Mouse (Mus musculus) layer of hippocampus, postnatal 14 days (tissue): ENCODE data around the gene Map3k1. TPM values are rescaled to one million over a fixed set of nuclear protein-coding genes. Genes with fewer than 3 reads are reported as not detected.

ENCODE experiments used
- DNase-seq, 2 experiments: peaks; one replicate each; pipeline ENCODE4 v3.0.0; 2021 to 2022; ENCODE audit warnings: low spot score in 2 of 2, mixed read lengths in 1 of 2
- long read RNA-seq, 2 experiments: library from polyadenylated mRNA; stranded (forward); transcript quantifications; one replicate each; pipeline ENCODE4 v2.0.0; 2021
- total RNA-seq, 2 experiments: library from RNA; stranded (reverse); gene quantifications; 2 replicates each; pipeline ENCODE4 v1.2.3; 2021

Gene Map3k1
- 10 to 100 TPM; 17.7 to 18.2 TPM for total RNA-seq
- long read RNA-seq, experiment 1, partial matches to known transcripts, result 1 of 2 reads
- long read RNA-seq, experiment 1, other reads (novel, unspliced or antisense), result 1 of 2 reads
- long read RNA-seq, experiment 2, partial matches to known transcripts, result 2 of 2 reads
- long read RNA-seq, experiment 2, other reads (novel, unspliced or antisense), result 0 of 2 reads

DNA sequence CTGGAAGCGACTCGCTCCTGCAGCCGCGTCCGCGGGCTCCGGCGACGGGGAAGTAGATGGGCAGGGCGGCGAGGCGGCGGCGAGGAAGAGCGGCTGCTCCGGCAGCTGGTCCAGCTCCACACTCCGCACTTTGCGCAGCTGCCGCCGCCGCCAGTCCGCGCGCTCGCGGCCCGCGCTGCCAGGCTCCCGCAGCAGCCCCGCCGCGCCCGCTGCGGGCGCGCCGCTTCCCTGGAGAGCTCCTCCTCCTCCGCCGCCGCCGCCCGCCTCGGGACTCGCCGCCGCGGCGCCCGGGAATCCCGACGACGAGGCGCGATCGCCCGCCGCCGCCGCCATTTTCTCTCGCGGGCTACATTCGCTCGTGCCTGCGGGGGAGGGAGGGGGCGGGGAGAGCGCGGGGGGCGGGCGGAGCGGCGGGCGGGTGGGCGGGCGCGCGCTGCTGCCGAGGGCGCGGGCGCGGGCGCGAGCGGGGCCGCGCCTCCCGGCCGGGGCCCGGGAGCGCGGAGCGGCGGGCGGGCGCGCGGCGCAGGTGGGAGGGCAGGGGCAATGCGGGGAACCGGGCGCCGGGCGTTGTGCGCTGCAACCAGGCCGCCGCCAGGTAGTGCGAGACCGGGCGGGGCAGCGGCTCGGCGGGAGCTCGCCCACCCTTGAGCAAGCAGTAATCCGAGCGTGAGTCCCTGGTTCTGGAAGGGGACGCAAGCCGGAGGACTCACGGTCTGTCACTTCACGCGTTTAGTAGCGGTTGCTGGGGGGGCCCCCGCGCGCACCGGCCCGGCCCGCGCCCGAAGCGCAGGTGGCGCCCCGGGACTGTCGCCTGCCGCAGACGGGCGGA, at the start of gene Map3k1:
Gene Map3k1, minus strand, starts transcription at position 357 of the 829 bp plus-strand sequence.
- DNase-seq, result peak; percentile 52 to 75

DNA sequence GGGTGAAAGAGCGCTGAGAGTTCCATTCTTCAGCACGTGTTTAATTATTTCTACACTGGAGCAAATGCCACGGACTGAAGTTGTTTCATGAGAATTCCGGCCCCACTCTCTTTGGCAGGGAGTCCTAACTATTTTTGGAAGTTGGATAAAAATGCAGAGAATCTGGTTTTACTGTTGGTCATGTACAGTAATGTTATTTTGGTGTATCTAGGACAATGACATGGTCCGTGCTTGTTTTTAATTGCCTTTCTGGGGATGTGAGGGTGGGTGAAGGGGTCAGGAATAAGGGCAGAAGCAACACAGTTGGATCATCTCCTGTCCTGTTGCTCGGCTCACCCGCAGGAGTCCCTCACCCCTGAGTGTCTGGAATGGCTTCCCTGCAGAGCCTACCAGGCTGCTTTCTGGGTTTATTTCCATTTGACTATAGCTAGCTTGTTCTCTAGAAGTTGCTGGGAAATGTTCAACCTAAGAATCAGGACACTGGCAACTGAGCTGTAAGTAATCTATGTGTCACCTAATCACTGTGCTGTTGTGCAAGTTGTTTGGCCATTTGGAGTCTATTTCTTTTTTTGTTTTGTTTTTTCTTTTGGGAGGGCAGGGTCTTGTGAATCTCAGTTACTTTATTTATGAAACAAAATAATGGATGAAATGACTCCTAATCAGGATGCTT, 48.1 kb upstream of the Map3k1 start:
- no peak for DNase-seq

DNA sequence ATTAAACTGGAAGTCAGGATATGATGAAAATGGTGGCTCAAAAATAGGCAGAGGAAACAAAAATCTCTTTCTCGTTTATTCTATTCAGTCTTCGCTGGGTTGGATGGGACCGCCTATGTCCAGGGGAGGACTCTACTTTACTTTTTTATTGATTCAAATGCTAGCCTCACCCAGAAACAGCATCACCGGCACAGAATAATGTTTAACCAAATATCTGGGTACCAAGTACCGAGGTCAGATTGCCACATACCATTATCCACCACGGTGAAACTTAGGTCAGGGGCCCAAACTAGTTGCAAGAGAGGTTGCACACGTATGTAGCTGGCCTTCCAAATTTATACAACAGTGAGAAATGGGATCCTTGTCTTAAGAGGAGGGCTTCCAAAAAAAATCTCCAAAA, 47.4 kb upstream of the Map3k1 start:
- no peak for DNase-seq

DNA sequence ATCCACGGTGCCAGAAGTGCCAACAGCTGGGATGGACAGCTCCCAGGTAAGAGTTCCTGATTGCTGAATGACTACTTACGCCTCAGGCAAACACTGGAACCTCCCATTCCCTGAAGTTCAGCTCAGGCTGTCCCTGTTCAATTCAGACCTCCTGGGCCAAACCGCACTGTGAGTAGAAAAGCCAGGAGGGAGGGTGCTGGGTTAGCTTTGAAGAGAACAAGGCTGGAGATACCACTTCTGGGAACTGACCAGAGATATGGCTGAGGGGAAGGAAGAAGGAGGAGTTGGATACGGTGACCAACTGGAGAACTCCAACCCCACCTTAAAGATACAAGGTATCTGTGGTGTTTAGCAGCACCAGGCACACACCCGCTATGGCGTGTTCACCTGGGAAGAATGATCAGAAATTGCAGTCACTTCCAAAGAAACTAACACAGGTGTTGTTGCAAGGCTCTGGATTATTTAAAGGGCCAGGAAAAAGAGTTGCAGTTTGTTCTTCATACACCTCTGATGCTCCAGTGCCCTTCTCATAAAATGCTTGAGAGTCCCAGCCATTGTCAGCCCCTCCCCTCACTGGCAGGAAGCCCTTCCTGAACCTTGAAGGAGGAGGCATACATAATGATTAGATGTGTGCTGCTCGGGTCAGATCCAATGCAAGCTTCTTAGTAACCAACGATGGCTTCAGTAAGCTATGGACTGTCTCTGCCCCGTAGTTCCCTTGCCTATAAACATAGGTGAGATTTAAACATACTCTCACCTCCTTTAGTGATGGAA, 43.8 kb upstream of the Map3k1 start:
- no peak for DNase-seq

DNA sequence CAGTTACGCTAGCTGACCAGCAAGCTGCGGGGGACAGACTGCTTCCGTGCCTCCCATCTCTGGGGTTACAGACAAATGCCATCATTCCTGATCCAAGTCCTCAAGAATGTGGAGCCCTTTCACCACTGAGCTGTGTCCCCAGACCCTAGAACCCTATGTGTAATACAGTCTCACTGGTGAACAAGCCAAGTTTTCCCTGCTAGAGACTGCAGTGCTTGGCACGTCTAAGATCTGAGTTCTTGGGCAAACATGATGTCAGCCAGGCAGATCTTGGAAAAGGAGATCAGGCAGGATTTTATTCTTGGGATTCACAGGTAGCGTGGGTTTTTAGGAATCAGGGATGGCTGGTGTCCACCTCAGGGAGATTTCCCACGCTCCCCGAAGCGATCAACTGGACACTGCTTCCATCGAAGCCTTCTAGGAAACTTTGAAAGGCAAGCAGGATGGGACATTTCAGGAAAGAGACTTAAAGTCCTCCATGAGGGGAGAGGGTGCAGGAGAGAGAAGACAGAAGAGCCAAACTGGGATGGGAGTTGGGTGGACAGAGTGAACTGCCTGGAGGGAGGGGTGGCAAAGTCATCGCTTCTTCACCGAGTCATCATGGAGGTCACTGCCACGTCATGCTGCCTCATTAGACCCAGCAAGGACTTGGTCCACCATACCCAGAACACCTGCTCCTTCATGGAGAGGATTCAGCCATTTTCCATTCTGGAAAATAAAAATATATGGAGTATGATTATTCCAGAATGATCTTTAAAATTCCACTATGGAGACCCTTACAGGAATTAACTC, 41.4 kb upstream of the Map3k1 start:
- no peak for DNase-seq

DNA sequence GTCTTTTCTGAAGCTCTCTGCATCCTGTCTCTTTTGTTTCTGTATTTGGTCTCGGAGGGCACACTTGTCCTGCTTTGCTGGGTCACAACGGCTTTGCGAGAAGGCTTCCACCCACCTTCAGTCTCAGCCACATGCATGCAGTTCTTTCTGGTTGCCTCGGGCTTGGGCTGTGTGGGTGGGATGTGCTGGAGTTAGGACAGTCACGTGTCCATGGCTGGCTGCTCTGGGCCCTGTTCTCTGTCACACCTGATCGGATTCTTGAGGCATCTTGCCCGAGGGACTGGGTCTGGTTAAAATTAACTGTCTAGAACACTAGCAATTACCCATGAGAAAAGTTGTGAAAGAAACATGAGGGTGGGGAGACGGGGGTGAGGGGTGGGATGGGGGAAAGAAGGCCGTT, 36.7 kb upstream of the Map3k1 start:
- no peak for DNase-seq

DNA sequence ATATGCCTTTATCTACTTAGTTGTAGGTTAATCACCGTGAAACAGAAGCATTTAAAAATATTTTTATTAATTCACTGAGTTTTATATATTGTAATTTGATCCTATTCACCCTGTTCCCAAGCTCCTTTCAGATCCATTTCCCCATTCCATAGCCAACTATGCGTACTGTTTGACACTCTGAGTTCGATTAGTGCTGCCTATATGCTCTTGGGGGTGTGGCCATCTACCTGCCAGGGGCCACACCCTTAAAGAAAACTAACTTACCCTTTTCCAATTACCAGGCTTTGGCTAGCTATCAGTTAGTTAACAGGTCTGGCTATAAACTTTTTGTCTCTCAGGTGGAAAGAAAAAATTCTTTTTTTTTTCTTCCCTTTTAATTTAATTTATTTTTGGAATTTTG, 35.5 kb upstream of the Map3k1 start:
- no peak for DNase-seq

DNA sequence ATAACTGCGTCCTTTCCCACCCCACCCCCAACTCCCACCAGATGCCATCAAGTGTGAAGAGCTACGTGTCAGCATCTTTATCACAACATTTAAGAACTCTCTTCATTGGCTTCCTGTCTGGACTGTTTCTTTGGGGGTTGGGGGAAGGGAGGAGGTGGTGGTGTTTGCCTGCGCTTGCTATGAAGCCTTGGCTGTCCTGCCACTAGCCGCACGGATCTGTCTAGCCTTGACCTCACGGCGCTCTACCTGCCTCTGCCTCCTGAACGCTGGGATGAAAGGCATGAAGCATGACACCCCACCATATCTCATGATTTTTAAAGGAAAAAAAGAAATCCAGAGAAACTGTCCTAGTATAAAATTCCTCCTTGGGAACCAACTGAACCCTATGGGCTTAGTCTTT, 27.0 kb upstream of the Map3k1 start:
- DNase-seq, result no peak

DNA sequence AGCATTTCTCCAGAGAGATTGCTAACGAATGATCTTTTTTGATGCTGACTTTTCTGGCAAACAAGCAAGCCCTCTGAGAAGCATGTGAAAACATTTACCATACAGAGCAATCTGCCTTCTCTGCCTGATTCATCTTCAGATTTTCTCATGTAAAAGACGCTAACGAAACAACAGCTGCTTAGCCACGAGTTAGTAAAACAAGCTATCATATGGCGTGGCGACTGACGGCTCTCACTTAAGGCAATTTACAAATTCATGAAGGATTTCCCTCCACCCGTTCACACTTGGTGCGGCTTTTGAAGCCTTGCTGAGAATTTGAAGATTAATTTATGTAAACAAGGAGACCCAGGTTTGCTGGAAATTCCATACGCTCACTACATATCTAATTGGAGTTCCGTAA, 25.8 kb upstream of the Map3k1 start:
- DNase-seq, result peak in 1 of 2 experiments; percentile 37

DNA sequence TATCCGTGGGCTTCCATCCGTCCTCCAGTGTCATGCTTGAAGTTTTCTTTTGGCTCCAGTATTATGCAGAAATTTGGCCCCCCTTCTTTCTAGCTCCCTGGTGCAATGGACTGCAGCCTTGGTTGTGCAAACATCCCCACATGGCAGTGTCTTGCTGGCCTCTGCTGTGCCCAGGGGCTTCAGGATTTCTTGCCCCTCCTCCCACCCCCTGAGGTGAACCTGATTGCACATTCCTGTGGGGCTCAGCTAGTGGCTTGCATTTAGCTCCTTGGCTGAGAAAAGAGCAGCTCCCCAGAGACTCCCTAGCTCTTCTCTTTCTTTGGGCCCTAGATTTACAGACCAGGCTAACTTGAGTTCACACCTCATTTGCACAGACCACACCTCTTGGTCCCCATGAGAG, 20.7 kb upstream of the Map3k1 start:
- DNase-seq, result no peak

DNA sequence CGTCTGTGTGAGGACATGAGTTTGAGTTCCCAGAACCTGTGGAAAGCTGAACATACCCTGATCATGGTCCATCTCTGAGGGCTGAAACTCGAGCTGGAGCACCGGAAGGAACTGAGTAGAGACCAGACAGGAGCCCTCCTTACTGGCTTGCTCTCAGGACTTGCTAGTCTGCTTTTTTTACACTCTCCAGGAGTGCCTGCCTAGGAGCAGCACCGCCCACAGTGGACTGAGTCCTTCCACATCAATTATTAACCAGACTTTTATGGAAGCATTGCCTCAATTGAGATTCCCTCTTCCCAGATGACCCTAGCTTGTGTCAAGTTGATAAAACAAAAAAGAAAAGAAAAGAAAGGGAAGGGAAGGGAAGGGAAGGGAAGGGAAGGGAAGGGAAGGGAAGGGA, 18.7 kb upstream of the Map3k1 start:
- DNase-seq, result no peak

DNA sequence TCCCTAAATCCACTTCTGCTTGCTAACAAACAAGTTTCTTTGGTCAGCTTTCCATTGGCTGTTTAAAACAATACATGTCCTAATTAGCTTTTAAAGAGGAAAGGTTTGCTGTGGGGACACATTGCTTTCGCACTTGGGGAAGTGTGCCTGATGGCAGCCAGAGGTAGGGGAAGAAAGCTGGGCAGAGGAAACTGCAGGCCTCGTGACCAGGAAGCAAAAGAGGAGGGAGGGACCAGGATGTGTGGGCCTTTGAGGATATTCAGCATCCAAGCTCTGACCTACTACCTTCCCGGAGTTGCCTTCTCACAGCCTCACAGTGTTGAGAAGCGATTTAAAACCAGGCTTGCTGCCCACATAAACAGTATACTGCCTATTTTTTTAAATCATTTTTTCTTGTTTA, 15.4 kb upstream of the Map3k1 start:
- no peak for DNase-seq

DNA sequence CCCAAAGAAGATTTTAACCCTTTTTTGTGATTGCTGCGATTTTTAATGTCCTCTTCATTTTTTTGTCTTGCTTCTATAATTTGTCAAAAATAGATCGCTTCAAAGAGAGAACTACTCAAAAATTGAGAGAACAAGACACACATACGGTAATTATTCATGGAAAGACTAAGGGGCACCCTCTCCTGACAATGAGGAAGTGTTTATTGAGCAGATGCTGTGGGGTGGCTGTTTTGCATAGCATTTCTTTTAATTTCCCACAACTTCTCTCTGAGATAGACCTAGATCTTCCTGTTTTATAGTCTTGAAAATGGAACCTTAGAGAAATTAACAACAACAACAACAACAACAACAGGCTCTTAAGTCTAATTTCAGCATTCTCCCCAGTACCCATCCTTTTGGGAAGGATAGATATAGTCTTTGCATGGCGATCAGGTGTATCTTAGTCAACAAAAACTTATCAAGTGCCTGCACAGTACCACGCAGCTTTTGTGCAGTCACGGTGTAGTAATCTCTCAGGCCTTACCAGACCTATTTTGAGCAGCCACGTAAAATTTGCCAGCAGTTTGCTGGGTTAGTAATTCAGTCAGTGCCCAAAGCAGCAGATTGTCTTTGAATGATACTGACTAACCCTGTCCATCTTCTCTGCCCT, 13.1 kb upstream of the Map3k1 start:
- DNase-seq, result no peak

DNA sequence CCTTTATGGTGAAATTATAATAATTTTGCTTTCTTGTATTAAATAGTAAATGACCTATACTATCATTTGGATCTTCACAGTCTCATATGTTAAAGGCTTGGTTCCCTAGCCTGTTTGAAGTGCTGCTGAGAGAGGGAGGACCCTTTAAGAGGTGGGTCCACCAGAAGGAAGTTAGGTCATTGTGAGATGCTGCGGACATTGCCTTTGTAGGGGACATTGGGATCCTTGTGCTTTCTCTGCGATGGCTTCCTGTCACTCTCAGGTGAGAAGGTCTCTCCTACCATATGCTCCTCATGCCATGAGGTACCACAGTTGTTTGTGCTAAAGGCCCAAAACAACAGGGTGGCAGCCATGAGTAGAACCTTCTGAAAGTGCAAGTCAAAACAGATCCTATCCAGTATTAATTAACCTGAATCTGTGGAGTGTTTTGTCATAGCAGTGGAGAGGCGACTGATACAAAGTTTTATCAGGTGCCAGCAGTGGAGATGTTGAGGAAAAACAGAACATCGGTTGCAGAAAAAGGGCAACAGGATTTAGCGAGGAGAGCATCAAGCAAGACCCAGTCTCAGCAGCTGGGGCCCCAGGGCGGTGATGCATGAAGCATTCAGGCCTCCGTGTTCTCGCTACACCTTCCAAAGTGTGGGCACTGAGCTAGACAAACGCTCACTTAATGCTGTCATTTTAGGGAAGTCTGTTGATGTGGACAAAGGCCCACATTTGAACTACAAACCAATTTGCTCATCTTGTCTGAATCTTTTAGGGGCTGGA, 11.0 kb upstream of the Map3k1 start:
- no peak for DNase-seq

DNA sequence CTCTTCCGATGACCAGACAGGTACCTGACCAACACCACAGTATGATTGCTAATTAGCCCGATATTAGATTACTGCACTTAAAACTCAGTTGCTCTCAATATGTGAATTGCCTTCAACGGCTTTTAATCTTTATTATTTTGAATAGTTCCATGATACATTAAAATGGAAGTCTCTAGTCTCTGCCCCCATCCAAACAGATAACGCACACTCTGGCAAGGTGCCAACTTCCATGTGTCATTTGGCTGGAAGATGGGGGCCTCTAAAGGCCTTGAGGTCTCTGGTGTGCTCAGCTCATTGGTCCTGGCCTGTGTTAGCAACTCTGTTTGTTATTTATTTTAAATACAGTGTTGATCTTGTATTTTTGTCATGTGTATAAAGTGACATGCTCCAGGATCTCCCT, 10.3 kb upstream of the Map3k1 start:
- DNase-seq, result no peak

DNA sequence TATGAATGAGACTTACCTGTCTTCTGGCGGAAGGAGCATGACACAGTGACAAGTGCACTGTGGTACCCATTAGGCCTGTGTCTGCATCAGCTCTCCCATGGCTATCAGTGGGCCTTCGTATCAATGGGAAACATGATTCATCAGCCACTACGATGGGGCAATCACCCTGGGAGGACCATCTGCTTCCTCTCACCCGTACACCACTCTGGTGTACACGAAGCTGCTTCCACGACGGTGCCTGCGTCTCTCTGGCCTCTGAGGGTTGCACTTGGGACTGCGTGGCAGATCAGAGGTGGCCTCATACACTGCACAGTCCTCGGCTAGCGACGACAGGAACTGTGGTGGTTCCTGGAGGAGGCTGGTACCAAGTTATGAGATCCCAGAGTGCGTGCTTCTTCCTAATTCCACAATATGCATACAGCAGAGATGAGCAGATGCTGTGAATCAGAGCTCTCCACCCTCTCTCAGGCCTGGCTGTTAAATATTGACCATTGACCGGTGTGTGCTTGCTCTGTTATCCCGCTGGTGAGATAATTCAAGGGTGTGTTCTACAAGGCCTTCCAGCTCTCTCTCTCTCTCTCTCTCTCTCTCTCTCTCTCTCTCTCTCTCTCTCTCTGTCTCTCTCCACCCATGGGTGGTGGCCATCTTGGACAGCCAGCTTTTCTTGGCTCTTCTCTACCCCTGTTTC, 9.6 kb upstream of the Map3k1 start:
- DNase-seq, result no peak

DNA sequence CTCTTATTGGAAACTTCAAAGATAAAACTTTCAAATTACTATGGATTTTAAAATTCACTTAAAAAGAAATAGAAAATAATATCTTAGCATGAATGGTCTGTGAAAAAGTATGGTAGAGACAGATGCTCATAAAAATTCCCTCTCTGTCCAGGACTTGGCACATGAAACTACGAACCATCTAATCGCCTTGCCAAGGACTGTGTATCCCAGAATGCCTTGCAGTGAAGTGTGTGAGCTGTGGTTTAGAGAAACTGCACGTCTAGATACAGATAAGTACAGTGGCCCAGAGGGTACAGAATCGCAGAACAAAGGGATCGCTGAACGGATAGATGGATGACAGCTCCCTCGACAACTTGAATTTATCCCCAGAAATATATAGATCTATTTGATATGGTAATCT, 9.0 kb upstream of the Map3k1 start:
- DNase-seq, result no peak

DNA sequence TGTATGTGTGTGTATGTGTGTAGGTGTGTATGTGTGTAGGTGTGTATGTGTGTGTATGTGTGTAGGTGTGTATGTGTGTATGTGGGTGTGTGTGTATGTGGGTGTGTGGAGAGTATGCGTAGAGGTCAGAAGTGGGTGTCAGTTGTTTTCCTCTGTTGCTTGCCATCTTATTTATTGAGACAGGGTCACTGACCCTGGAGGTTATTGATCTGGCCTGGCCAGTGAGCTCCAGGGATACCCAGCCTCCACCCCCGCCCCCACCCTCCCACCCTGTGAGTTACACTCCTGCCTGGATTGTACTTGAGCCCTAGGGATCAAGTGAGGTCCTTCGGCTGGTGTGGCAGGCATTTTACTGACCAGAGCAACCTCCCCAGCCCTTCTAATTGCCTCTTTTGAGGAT, 7.6 kb upstream of the Map3k1 start:
- DNase-seq, result no peak

DNA sequence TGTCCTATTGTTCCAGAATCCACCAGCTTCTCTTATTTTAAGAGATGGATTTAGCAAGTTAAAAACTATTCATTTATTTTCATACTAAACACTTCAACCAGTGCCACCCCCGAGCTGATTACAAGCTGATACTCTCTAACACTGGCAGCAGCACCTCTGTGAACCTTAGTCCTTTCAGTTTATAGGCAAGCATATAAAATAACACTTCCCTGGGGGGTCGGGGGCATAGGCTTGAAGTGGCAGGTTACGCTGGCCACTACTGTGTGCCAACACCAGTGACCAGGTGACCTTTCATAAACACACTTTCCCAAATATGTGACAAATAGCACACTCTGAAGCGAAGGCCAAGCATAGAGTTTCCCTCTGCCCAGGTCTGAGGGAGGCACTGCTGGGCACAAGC, 6.7 kb upstream of the Map3k1 start:
- DNase-seq, result no peak
